ENCODE assay signal across 16 mouse cellular contexts in the genomic region with DNA sequence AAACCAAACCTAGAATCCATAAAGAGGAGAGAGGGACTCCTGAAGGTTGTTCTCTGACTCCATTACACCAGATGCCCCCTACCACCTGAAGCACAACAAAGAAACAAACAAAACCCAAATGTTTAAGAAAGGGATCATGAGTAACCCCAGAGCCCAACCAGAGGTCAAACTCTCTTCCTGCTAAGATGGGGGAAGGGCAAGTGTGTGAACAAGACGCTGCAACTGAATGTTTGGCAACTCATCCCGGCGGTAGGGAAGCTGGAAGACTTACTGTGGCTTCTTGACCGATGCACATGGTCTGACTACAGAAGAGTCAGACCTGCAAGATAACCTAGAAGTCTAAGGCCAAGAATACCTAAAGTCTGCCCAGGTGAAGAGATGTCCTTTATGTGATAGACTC. TPM values are rescaled to one million over a fixed set of nuclear protein-coding genes. Genes with fewer than 3 reads are reported as not detected.
DNase-seq lines count a peak whose midpoint lies in the region; ATAC-seq and TF ChIP-seq lines count a peak whose summit lies in the region.
"Had no signal": no experiment of that assay in that cellular context is flagged by ENCODE, and none has a peak within 500 bp of the region (broad histone marks: within the 10 kb centered on the region; RNA-seq: fewer than 3 reads in every experiment).

No protein-coding gene starts in this region.

- H3K9ac ChIP-seq in forebrain, embryonic 11.5 days (ENCODE audit: low read length): no peak overlapping the region
- no peak overlapping the region for H3K9ac ChIP-seq in forebrain, embryonic 12.5 days
- peak overlapping the region; percentile 11; the same call in 1 of the 2 replicates for H3K9ac ChIP-seq in ES-E14 (ENCODE audit: insufficient read depth, low read depth, low read length, poor library complexity, severe bottlenecking)
- no peak overlapping the region for H3K9ac ChIP-seq in embryonic facial prominence, embryonic 15.5 days
- H3K9ac ChIP-seq: forebrain, embryonic 13.5 days; limb, embryonic 12.5 days had no signal

- no peaks in the 10 kb centered on the region for H3K9me3 ChIP-seq in forebrain, embryonic 11.5 days (ENCODE audit: control insufficient read depth, low read length)
- no peaks in the 10 kb centered on the region for H3K9me3 ChIP-seq in forebrain, embryonic 12.5 days
- H3K9me3 ChIP-seq in ES-E14 (ENCODE audit: control insufficient read depth, insufficient read depth, low read depth, low read length): no peaks in the 10 kb centered on the region
- H3K9me3 ChIP-seq in embryonic facial prominence, embryonic 15.5 days (replicated peaks): no peaks in the 10 kb centered on the region
- H3K9me3 ChIP-seq: forebrain, embryonic 13.5 days; G1E; limb, embryonic 12.5 days had no signal

- in situ Hi-C loops in ES-E14 (cut with MboI; ENCODE audit: low sequenced_read_pairs in 2 of 2, unreplicated experiment in 2 of 2): no loop called here

- ATAC-seq in forebrain, embryonic 11.5 days (replicated peaks; ENCODE audit: low FRiP score): no peak
- ATAC-seq in forebrain, embryonic 12.5 days (ENCODE audit: low FRiP score): no peak
- no peak for ATAC-seq in embryonic facial prominence, embryonic 15.5 days (ENCODE audit: insufficient number of reproducible peaks, low FRiP score, low TSS enrichment, low read depth)
- ATAC-seq: forebrain, embryonic 13.5 days; inflammation-experienced regulatory T-cells, adult 6 months had no signal

- no peaks in the 10 kb centered on the region for H3K36me3 ChIP-seq in forebrain, embryonic 11.5 days (ENCODE audit: control insufficient read depth, insufficient read depth, low read length)
- H3K36me3 ChIP-seq in forebrain, embryonic 12.5 days (replicated peaks): no peaks in the 10 kb centered on the region
- peaks cover 2% of the 10 kb centered on the region; the same call in 1 of the 2 replicates for H3K36me3 ChIP-seq in ES-E14 (ENCODE audit: control insufficient read depth, insufficient read depth, low read length, poor library complexity, severe bottlenecking)
- H3K36me3 ChIP-seq in embryonic facial prominence, embryonic 15.5 days: peaks cover 5% of the 10 kb centered on the region
- H3K36me3 ChIP-seq: G1E had no signal

- H3K27ac ChIP-seq in forebrain, embryonic 11.5 days (ENCODE audit: low read depth, low read length): no peak overlapping the region
- H3K27ac ChIP-seq in forebrain, embryonic 12.5 days: no peak overlapping the region
- peak overlapping the region; percentile 51; the same call in 1 of the 2 replicates for H3K27ac ChIP-seq in ES-E14 (ENCODE audit: insufficient read depth, low read depth, low read length, poor library complexity, severe bottlenecking)
- H3K27ac ChIP-seq in embryonic facial prominence, embryonic 15.5 days (replicated peaks): 0 out of 2 replicates have a peak overlapping the region, but pooled peaks have one; percentile 35
- H3K27ac ChIP-seq: forebrain, embryonic 13.5 days; kidney, postnatal 0 days; left cerebral cortex, adult 2 months had no signal

- no peak overlapping the region for H3K4me3 ChIP-seq in forebrain, embryonic 11.5 days (ENCODE audit: low read depth, low read length)
- H3K4me3 ChIP-seq in forebrain, embryonic 12.5 days (replicated peaks): no peak overlapping the region
- H3K4me3 ChIP-seq in ES-E14 (ENCODE audit: insufficient read depth in 1 of 2, low read depth in 1 of 2, low read length in 2 of 2, poor library complexity in 1 of 2, severe bottlenecking in 1 of 2): no peak overlapping the region
- H3K4me3 ChIP-seq in embryonic facial prominence, embryonic 15.5 days (replicated peaks): no peak overlapping the region
- H3K4me3 ChIP-seq: forebrain, embryonic 13.5 days; left cerebral cortex, adult 2 months; limb, embryonic 12.5 days had no signal

- no peak overlapping the region for H3K4me2 ChIP-seq in forebrain, embryonic 11.5 days (ENCODE audit: low read depth, low read length, severe bottlenecking)
- no peak overlapping the region for H3K4me2 ChIP-seq in forebrain, embryonic 12.5 days
- no peak overlapping the region for H3K4me2 ChIP-seq in embryonic facial prominence, embryonic 15.5 days (replicated peaks)
- H3K4me2 ChIP-seq: forebrain, embryonic 13.5 days; limb, embryonic 12.5 days had no signal

- peaks cover 23% of the 10 kb centered on the region for H3K4me1 ChIP-seq in forebrain, embryonic 11.5 days (replicated peaks; ENCODE audit: control insufficient read depth, insufficient read depth, low read length)
- peaks cover 34% of the 10 kb centered on the region for H3K4me1 ChIP-seq in forebrain, embryonic 12.5 days
- peaks cover 15 to 39% of the 10 kb centered on the region in 2 experiments; a peak in 3 of 4 replicates for H3K4me1 ChIP-seq in ES-E14 (ENCODE audit: control insufficient read depth in 2 of 2, insufficient read depth in 2 of 2, low read length in 2 of 2, poor library complexity in 1 of 2)
- peaks cover 64% of the 10 kb centered on the region for H3K4me1 ChIP-seq in embryonic facial prominence, embryonic 15.5 days

- DNase-seq in forebrain, embryonic 11.5 days (ENCODE audit: low spot score): peak; percentile 43
- DNase-seq in kidney, adult 9 months: peak; percentile 33
- no peak for DNase-seq in kidney, adult 18-20 months
- DNase-seq in ES-E14 (ENCODE audit: low read depth, low spot score): no peak
- no peak for DNase-seq in urinary bladder, postnatal 10 days (ENCODE audit: low spot score)
- DNase-seq: B cell, adult 2 months; retina, postnatal 1 day; thymus, postnatal 36 days had no signal

- no peaks in the 10 kb centered on the region for H3K27me3 ChIP-seq in forebrain, embryonic 11.5 days (ENCODE audit: control insufficient read depth, insufficient read depth, low read length)
- no peaks in the 10 kb centered on the region for H3K27me3 ChIP-seq in forebrain, embryonic 12.5 days
- no peaks in the 10 kb centered on the region for H3K27me3 ChIP-seq in embryonic facial prominence, embryonic 15.5 days
- H3K27me3 ChIP-seq: forebrain, embryonic 13.5 days; limb, embryonic 12.5 days had no signal

- 54% methylated on average over 4 of the region's 4 CpGs for WGBS in forebrain, embryonic 11.5 days
- 58% methylated on average over 4 of the region's 4 CpGs for WGBS in forebrain, embryonic 12.5 days
- WGBS in embryonic facial prominence, embryonic 15.5 days: 35% methylated on average over 4 of the region's 4 CpGs

TF ChIP-seq in ES-E14, 5 proteins besides CTCF, POLR2A, EP300 and RAD21:
- TF ChIP-seq HCFC1 (IDR thresholded peaks at IDR 0.05; ENCODE audit: borderline replicate concordance, insufficient read depth, low read length) (no peak), CHD2 (IDR thresholded peaks at IDR 0.05; ENCODE audit: low read depth, low read length) (no peak), MAFK (IDR thresholded peaks at IDR 0.05; ENCODE audit: insufficient read depth, low read depth, low read length) (no peak), ZC3H11A (IDR thresholded peaks at IDR 0.05; ENCODE audit: borderline replicate concordance, low read depth, low read length) (no peak), ZNF384 (IDR thresholded peaks at IDR 0.05; ENCODE audit: low read depth, low read length) (no peak)

RNA-seq across cellular contexts. Expression of a gene that starts 12.3 kb away (rescaled TPM):
- 2.4 and 6.0 TPM in 2 replicates for polyA plus RNA-seq in forebrain, embryonic 11.5 days (2014; fragmentation: Nextera tagmentation; extraction: Ambion mirVana)
- polyA plus RNA-seq in forebrain, embryonic 12.5 days (2016; fragmentation: Nextera tagmentation; extraction: Ambion mirVana): 2.2 and 3.0 TPM in 2 replicates
- 9.1 and 14.1 TPM in 2 replicates for total RNA-seq in ES-E14 (2012; rRNA removed)
- polyA plus RNA-seq in embryonic facial prominence, embryonic 15.5 days (2015; fragmentation: Nextera tagmentation; extraction: Ambion mirVana): 5.1 and 6.7 TPM in 2 replicates
- polyA plus RNA-seq: G1E had no signal

RNA-seq across cellular contexts. Expression of a gene that starts 57.7 kb away (rescaled TPM):
- 239 and 257 TPM in 2 replicates for polyA plus RNA-seq in forebrain, embryonic 11.5 days (2014; fragmentation: Nextera tagmentation; extraction: Ambion mirVana)
- polyA plus RNA-seq in forebrain, embryonic 12.5 days (2016; fragmentation: Nextera tagmentation; extraction: Ambion mirVana): 252 and 263 TPM in 2 replicates
- 132 and 191 TPM in 2 replicates for total RNA-seq in ES-E14 (2012; rRNA removed)
- 258 and 285 TPM in 2 replicates for polyA plus RNA-seq in embryonic facial prominence, embryonic 15.5 days (2015; fragmentation: Nextera tagmentation; extraction: Ambion mirVana)

Comparison
In these comparisons a context has a peak if more than half of its experiments do, and no peak if none do; other contexts are left out.
1. DNase-seq: peak in forebrain, embryonic 11.5 days (single experiment) and kidney, adult 9 months (single experiment); none in kidney, adult 18-20 months (single experiment), ES-E14 (single experiment) and urinary bladder, postnatal 10 days (single experiment).
2. H3K27ac ChIP-seq: peak in ES-E14 (single experiment) and embryonic facial prominence, embryonic 15.5 days (single experiment); none in forebrain, embryonic 11.5 days (single experiment) and forebrain, embryonic 12.5 days (single experiment).